Mouse (Mus musculus) ES-E14 (cell line): Measurements from ENCODE around the gene 1110051M20Rik.

Source experiments
- CHD2 ChIP-seq: IDR thresholded peaks from 2 replicates; pipeline ENCODE4 v1.6.1; 2014; ENCODE audit warnings: mild to moderate bottlenecking, low read depth, low read length, inconsistent platforms
- HCFC1 ChIP-seq: IDR thresholded peaks from 2 replicates; pipeline ENCODE4 v1.6.1; 2012; ENCODE audit warnings: low read length, inconsistent platforms, borderline replicate concordance; ENCODE audit not compliant: insufficient read depth
- MAFK ChIP-seq: IDR thresholded peaks from 2 replicates; pipeline ENCODE4 v1.6.1; 2014; ENCODE audit warnings: mild to moderate bottlenecking, low read depth, low read length, inconsistent platforms; ENCODE audit not compliant: insufficient read depth
- ZC3H11A ChIP-seq: IDR thresholded peaks from 2 replicates; pipeline ENCODE4 v1.6.1; 2012; ENCODE audit warnings: low read depth, mild to moderate bottlenecking, inconsistent platforms, low read length, borderline replicate concordance

GRCm38 (mm10) chr2:91405071-91405470 lies 39.4 kb downstream of the 1110051M20Rik start:
- TF ChIP-seq CHD2 (no peak), MAFK (no peak), HCFC1 (no peak), ZC3H11A (no peak)
